Mouse (Mus musculus) urinary bladder, postnatal 4 days (tissue): ENCODE measurements around the gene Flvcr2.

Source experiments
- DNase-seq, 2 experiments: peaks; one replicate each; pipeline ENCODE4 v3.0.0; 2021 to 2022; ENCODE audit warnings: low spot score in 2 of 2

The Flvcr2 gene

GRCm38 (mm10) chr12:85794094-85794493 is 47.8 kb downstream of the Flvcr2 start:
- DNase-seq = no peak

- no peak for DNase-seq
Observed at GRCm38 (mm10) chr12:85795551-85795950, 49.2 kb downstream of the Flvcr2 start.

- no peak for DNase-seq
Observed at GRCm38 (mm10) chr12:85800031-85800430, 53.7 kb downstream of the Flvcr2 start.

- no peak for DNase-seq
Observed at GRCm38 (mm10) chr12:85809726-85810125, 63.4 kb downstream of the Flvcr2 start.

- peak in 1 of 2 experiments; percentile 22 for DNase-seq
Observed at GRCm38 (mm10) chr12:85810959-85811358, 64.6 kb downstream of the Flvcr2 start.

GRCm38 (mm10) chr12:85811676-85812075 is 65.3 kb downstream of the Flvcr2 start:
- DNase-seq = peak in 1 of 2 experiments; percentile 50

- peak in 1 of 2 experiments; percentile 9 for DNase-seq
Observed at GRCm38 (mm10) chr12:85813599-85813998, 67.3 kb downstream of the Flvcr2 start.

GRCm38 (mm10) chr12:85822051-85822450 is 75.7 kb downstream of the Flvcr2 start:
- DNase-seq = peak in 1 of 2 experiments; percentile 55

- DNase-seq = peak; percentile 92 to 93
Observed at GRCm38 (mm10) chr12:85824438-85825264, 78.3 kb downstream of the Flvcr2 start, which contains the start of the genes Erg28 and Ttll5. Erg28 (minus strand) TSS chr12:85824550. Ttll5 (plus strand) TSS chr12:85824659.

- no peak for DNase-seq
Observed at GRCm38 (mm10) chr12:85825361-85825760, 79.0 kb downstream of the Flvcr2 start.

GRCm38 (mm10) chr12:85825822-85826221 is 79.5 kb downstream of the Flvcr2 start:
- no peak for DNase-seq

- no peak for DNase-seq
Observed at GRCm38 (mm10) chr12:85828856-85829255, 82.5 kb downstream of the Flvcr2 start.

- DNase-seq = no peak
Observed at GRCm38 (mm10) chr12:85829866-85830265, 83.5 kb downstream of the Flvcr2 start.

- no peak for DNase-seq
Observed at GRCm38 (mm10) chr12:85830691-85831090, 84.4 kb downstream of the Flvcr2 start.

- DNase-seq = no peak
Observed at GRCm38 (mm10) chr12:85834543-85834942, 88.2 kb downstream of the Flvcr2 start.

- no peak for DNase-seq
Observed at GRCm38 (mm10) chr12:85837765-85838164, 91.4 kb downstream of the Flvcr2 start.

- no peak for DNase-seq
Observed at GRCm38 (mm10) chr12:85839371-85840000, 93.1 kb downstream of the Flvcr2 start.

GRCm38 (mm10) chr12:85848164-85848958 is 102.0 kb downstream of the Flvcr2 start:
- DNase-seq = no peak

GRCm38 (mm10) chr12:85850661-85851060 is 104.3 kb downstream of the Flvcr2 start:
- DNase-seq = no peak

- DNase-seq = no peak
Observed at GRCm38 (mm10) chr12:85853836-85854235, 107.5 kb downstream of the Flvcr2 start.

GRCm38 (mm10) chr12:85854271-85854670 is 107.9 kb downstream of the Flvcr2 start:
- no peak for DNase-seq

- DNase-seq = no peak
Observed at GRCm38 (mm10) chr12:85857300-85857699, 111.0 kb downstream of the Flvcr2 start.
